Mouse (Mus musculus): ENCODE measurements around the gene Muc5ac.

- TF ChIP-seq CTCF (IDR thresholded peaks at IDR 0.05; ENCODE audit: insufficient read depth, low read length) (no peak), POLR2A (IDR thresholded peaks at IDR 0.05; ENCODE audit: borderline replicate concordance, extremely low read depth, low read depth, low read length) (no peak)
These were observed 17.8 kb upstream of the Muc5ac start for GRCm38 (mm10) chr7:141770988-141771387.

All from lung, adult 2 months (tissue).